Mouse (Mus musculus) myocyte (in vitro differentiated cells): ENCODE data around the gene Dll4.

Experiments
- CEBPB ChIP-seq: IDR thresholded peaks from 2 replicates; pipeline ENCODE4 v1.6.1; 2011; ENCODE audit warnings: mild to moderate bottlenecking, moderate library complexity; ENCODE audit not compliant: poor library complexity, insufficient read depth, severe bottlenecking
- E2F4 ChIP-seq: IDR thresholded peaks from one replicate; pipeline ENCODE4 v1.6.1; 2011; ENCODE audit warnings: mild to moderate bottlenecking, control low read depth, moderate library complexity; ENCODE audit not compliant: insufficient read depth
- MAX ChIP-seq: IDR thresholded peaks from one replicate; pipeline ENCODE4 v1.6.1; 2011; ENCODE audit warnings: low read depth, mild to moderate bottlenecking, control low read depth
- MYOD1 ChIP-seq, 3 experiments: IDR thresholded peaks; one replicate each; pipeline ENCODE4 v1.6.1; 2011; ENCODE audit warnings: control low read depth in 2 of 3, low read depth in 2 of 3, mild to moderate bottlenecking in 2 of 3, moderate library complexity in 1 of 3; ENCODE audit not compliant: insufficient read length in 2 of 3, control insufficient read depth in 1 of 3
- MYOG ChIP-seq, 3 experiments: IDR thresholded peaks; one replicate each; pipeline ENCODE4 v1.6.1; 2011; ENCODE audit warnings: control low read depth in 2 of 3, low read depth in 2 of 3, mild to moderate bottlenecking in 2 of 3; ENCODE audit not compliant: insufficient read length in 2 of 3, control insufficient read depth in 1 of 3, insufficient read depth in 1 of 3
- POLR2A ChIP-seq: IDR thresholded peaks from one replicate; pipeline ENCODE4 v1.6.1; 2011; ENCODE audit warnings: low read depth, mild to moderate bottlenecking, control low read depth, moderate library complexity; ENCODE audit not compliant: insufficient read length
- POLR2AphosphoS2 ChIP-seq: IDR thresholded peaks from one replicate; pipeline ENCODE4 v1.6.1; 2011; ENCODE audit warnings: low read depth, control low read depth; ENCODE audit not compliant: insufficient read length
- REST ChIP-seq: IDR thresholded peaks from one replicate; pipeline ENCODE4 v1.6.1; 2011; ENCODE audit warnings: mild to moderate bottlenecking, control low read depth, moderate library complexity; ENCODE audit not compliant: insufficient read depth, insufficient read length
- SRF ChIP-seq: IDR thresholded peaks from one replicate; pipeline ENCODE4 v1.6.1; 2011; ENCODE audit warnings: low read depth; ENCODE audit not compliant: control insufficient read depth, insufficient read length
- TCF12 ChIP-seq: IDR thresholded peaks from one replicate; pipeline ENCODE4 v1.6.1; 2011; ENCODE audit warnings: mild to moderate bottlenecking, control low read depth; ENCODE audit not compliant: poor library complexity, insufficient read depth, severe bottlenecking
- TCF3 ChIP-seq: IDR thresholded peaks from one replicate; pipeline ENCODE4 v1.6.1; 2011; ENCODE audit warnings: low read depth, control low read depth; ENCODE audit not compliant: insufficient read length
- USF1 ChIP-seq: IDR thresholded peaks from one replicate; pipeline ENCODE4 v1.6.1; 2011; ENCODE audit warnings: low read depth, mild to moderate bottlenecking, control low read depth, moderate library complexity

DNA sequence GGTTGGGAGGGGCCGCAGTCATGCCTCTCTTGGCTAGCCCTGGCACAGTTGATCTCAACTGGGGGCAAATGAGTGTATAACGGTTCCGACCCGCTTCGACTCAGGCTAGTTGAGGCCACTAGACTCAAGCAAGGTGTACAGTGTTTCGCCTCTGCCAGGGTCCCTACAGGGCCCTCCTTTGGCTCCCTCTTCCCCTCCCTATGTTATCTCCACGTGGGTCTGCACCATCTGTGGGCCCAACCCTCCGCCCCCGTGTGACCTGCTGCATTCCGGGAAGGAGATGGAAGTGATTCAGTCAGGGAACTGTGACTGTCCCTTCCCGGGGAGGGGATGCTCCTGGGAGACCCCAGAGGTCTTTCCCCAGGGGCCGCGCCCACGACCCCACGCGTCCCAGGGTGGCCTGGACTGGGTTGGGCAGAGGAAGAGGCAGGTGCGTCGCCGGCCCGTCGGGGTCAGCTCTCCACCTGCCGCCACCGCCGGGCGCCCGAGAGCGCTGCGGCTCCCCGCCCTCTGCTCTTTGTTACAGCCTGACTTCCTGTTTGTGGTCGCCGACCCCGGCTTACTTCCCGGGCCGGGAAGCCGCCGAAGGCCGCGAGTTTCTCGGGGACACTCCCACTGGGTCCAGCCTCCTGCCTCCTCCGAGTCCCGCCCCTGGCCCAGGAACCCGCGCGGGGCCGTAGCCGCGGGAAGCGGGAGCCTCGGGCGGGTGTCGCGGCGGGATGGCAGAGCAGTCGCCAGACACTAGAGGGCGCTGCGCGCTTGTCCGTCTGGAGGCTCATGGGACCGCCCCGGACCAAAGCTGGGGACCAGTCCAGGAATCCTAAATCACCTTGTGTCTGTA, 12.1 kb downstream of the Dll4 start:
- TF ChIP-seq POLR2A, result no peak
- peak in 2 of 3 experiments; percentile 20 to 53 for TF ChIP-seq MYOG (IDR thresholded peaks at IDR 0.05; ENCODE audit: control insufficient read depth in 1 of 3, insufficient read depth in 1 of 3, insufficient read length in 2 of 3, low read depth in 2 of 3)
- TF ChIP-seq TCF12, result no peak
- TF ChIP-seq CEBPB, result no peak
- no peak for TF ChIP-seq USF1
- TF ChIP-seq E2F4, result no peak
- no peak for TF ChIP-seq MAX
- no peak for TF ChIP-seq REST
- TF ChIP-seq POLR2AphosphoS2, result no peak
- peak in 1 of 3 experiments; percentile 48 for TF ChIP-seq MYOD1 (IDR thresholded peaks at IDR 0.05; ENCODE audit: control insufficient read depth in 1 of 3, insufficient read length in 2 of 3, low read depth in 2 of 3)
- no peak for TF ChIP-seq SRF
- no peak for TF ChIP-seq TCF3
